Mouse (Mus musculus): ENCODE data around the gene Gm10663. TPM values are rescaled to one million over a fixed set of nuclear protein-coding genes. Genes with fewer than 3 reads are reported as not detected.

The Gm10663 gene
- polyA plus RNA-seq, 1 experiment from 2014 or later: not detected

DNA sequence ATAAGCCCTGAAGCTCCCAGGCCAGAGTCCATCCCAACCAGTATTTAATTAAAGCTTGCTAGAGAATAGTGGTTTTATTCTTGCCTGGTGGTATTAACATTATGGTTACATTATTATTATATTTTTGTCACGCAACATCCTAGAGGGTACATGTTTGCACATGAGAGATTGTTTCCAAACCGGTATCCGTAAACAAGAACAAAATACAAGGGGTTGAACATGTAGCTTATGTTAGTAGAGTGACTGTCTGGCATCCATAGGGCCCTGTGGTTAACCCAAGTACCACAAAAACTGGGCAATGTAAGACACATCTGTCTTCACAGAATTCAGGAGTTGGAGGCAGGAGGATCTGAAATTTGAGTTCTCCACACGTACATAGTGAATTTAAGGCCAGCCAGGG, 7.8 kb upstream of the Gm10663 start:
- H3K4me1 ChIP-seq (ENCODE audit: control insufficient read depth, insufficient read depth, low read length): no peaks in the 10 kb centered on the region
- no peaks in the 10 kb centered on the region for H3K27me3 ChIP-seq (ENCODE audit: control insufficient read depth, insufficient read depth, low read length)
- ATAC-seq (replicated peaks; ENCODE audit: insufficient number of reproducible peaks, low FRiP score, low TSS enrichment): no peak
- H3K9ac ChIP-seq (ENCODE audit: low read depth, low read length): no peak overlapping the region
- no peaks in the 10 kb centered on the region for H3K36me3 ChIP-seq (ENCODE audit: control insufficient read depth, insufficient read depth, low read length)
- H3K4me2 ChIP-seq: no peak overlapping the region
- WGBS (ENCODE audit: insufficient replicate concordance): 93% methylated on average over 4 of the region's 4 CpGs
- no peaks in the 10 kb centered on the region for H3K9me3 ChIP-seq (replicated peaks; ENCODE audit: control insufficient read depth, low read length)
- H3K27ac ChIP-seq (ENCODE audit: low read depth, low read length): no peak overlapping the region
- H3K4me3 ChIP-seq (ENCODE audit: low read depth, low read length): no peak overlapping the region

DNA sequence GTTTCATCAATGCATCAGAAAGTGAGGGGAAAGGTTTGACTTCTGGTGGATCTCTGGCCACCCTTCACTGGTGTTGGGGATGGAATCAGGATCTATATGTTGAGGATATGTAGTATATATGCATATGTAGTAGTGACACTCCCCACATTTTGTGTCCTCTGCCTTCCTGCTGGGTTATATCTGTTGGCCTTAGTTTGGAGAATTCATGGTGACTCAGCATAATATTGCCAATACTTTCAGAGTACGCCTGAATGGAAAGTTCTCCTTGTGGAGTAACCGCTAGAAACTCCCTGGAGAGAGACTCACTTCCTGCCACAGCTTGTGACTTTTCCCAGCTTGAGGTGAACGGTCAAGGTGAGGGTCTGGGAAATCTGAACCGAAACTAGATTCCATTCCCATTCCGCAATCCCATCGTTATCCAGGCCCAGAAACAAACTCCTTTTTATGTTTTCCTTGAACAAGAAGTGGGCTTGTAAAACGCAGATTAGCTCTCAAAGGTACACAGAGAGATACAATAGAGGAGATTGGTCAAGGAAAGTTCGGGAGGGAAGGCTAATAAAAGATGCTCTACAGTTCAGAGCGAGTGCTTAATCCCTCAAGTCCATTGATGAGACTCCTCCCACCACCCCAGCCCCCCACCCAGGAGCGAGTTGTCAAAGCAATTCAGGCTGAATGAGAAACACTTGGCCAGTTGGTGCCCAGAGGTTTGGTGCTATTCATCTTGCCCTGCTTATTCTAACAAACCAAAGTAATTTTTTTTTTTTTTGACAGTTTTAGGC, 7.0 kb upstream of the Gm10663 start:
- H3K9ac ChIP-seq (ENCODE audit: low read depth, low read length): no peak overlapping the region
- no peaks in the 10 kb centered on the region for H3K27me3 ChIP-seq (ENCODE audit: control insufficient read depth, insufficient read depth, low read length)

DNA sequence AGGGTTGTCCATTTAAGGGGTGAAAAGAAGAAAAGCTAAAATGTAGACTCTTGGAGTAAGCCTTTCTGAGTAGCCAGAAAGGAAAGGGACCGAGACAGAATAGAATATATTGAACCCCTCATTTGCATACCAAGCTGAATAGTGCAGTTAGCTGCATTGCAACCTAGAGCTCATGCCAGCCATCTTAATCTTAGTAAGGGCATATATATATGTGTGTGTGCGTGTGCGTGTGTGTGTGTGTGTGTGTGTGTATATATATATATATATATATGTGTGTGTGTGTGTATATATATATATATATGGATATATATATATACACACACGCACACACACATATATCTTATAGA, 6.4 kb upstream of the Gm10663 start:
- Histone ChIP-seq H3K27me3 (ENCODE audit: control insufficient read depth, insufficient read depth, low read length) (no peaks in the 10 kb centered on the region), H3K9ac (ENCODE audit: low read depth, low read length) (no peak overlapping the region), H3K36me3 (ENCODE audit: control insufficient read depth, insufficient read depth, low read length) (no peaks in the 10 kb centered on the region), H3K4me3 (ENCODE audit: low read depth, low read length) (no peak overlapping the region), H3K4me2 (no peak overlapping the region), H3K27ac (ENCODE audit: low read depth, low read length) (no peak overlapping the region), H3K4me1 (ENCODE audit: control insufficient read depth, insufficient read depth, low read length) (no peaks in the 10 kb centered on the region), H3K9me3 (replicated peaks; ENCODE audit: control insufficient read depth, low read length) (no peaks in the 10 kb centered on the region)
- ATAC-seq (replicated peaks; ENCODE audit: insufficient number of reproducible peaks, low FRiP score, low TSS enrichment): no peak
- 79% methylated on average over 4 of the region's 4 CpGs for WGBS (ENCODE audit: insufficient replicate concordance)

More for the DNA sequence above, 7.0 kb upstream of the Gm10663 start:
- H3K4me1 ChIP-seq (ENCODE audit: control insufficient read depth, insufficient read depth, low read length): no peaks in the 10 kb centered on the region
- H3K4me3 ChIP-seq (ENCODE audit: low read depth, low read length): no peak overlapping the region
- no peak overlapping the region for H3K27ac ChIP-seq (ENCODE audit: low read depth, low read length)
- no peak for ATAC-seq (replicated peaks; ENCODE audit: insufficient number of reproducible peaks, low FRiP score, low TSS enrichment)
- WGBS (ENCODE audit: insufficient replicate concordance): 54% methylated on average over 10 of the region's 10 CpGs
- no peak overlapping the region for H3K4me2 ChIP-seq
- no peaks in the 10 kb centered on the region for H3K9me3 ChIP-seq (replicated peaks; ENCODE audit: control insufficient read depth, low read length)
- no peaks in the 10 kb centered on the region for H3K36me3 ChIP-seq (ENCODE audit: control insufficient read depth, insufficient read depth, low read length)

DNA sequence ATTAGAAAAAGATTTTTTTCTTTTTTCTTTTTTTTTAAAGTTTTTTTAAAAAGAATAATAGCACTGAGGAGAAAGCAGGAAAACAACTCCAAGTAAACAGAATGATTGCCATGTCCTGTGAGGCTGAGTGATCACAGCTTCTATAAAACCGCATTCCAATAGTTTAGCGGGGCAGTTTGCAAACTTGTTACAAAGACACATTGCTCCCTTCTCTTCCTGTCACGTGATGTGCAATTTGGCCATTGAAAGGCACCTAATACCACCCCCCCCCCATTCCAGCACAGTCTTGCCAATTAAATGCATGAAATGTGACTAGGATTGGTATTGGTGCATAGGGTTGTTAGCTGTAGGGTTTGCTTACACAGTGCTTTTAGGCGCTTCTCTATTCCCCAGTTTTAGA, 3.8 kb upstream of the Gm10663 start:
- H3K9ac ChIP-seq (ENCODE audit: low read depth, low read length): no peak overlapping the region
- 82% methylated on average over 4 of the region's 4 CpGs for WGBS (ENCODE audit: insufficient replicate concordance)
- H3K4me1 ChIP-seq (ENCODE audit: control insufficient read depth, insufficient read depth, low read length): no peaks in the 10 kb centered on the region
- H3K27ac ChIP-seq (ENCODE audit: low read depth, low read length): no peak overlapping the region
- no peaks in the 10 kb centered on the region for H3K36me3 ChIP-seq (ENCODE audit: control insufficient read depth, insufficient read depth, low read length)
- H3K4me3 ChIP-seq (ENCODE audit: low read depth, low read length): no peak overlapping the region
- no peaks in the 10 kb centered on the region for H3K9me3 ChIP-seq (replicated peaks; ENCODE audit: control insufficient read depth, low read length)
- no peak for ATAC-seq (replicated peaks; ENCODE audit: insufficient number of reproducible peaks, low FRiP score, low TSS enrichment)
- no peaks in the 10 kb centered on the region for H3K27me3 ChIP-seq (ENCODE audit: control insufficient read depth, insufficient read depth, low read length)
- no peak overlapping the region for H3K4me2 ChIP-seq

DNA sequence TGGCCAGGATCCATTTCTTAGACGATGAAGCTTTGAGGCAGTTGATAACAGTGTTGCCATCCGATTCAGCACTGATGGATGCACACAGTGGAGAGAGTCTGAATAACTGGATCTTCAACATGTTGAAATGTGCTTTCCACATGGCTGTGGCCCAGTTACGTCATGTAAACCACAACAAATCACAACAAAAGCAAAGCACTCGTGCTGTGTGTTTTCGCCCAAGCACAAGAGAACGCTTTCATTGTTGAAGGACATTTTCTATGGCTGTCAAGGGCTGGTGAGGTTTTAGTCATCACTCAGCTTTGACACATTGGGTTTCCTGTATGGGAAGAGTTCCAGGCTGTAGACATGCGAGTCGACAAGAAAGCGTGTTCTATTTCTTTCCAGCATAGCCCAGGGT, 5.9 kb downstream of the Gm10663 start:
- Histone ChIP-seq H3K27me3 (ENCODE audit: control insufficient read depth, insufficient read depth, low read length) (no peaks in the 10 kb centered on the region), H3K4me1 (ENCODE audit: control insufficient read depth, insufficient read depth, low read length) (no peaks in the 10 kb centered on the region), H3K36me3 (ENCODE audit: control insufficient read depth, insufficient read depth, low read length) (no peaks in the 10 kb centered on the region), H3K9me3 (replicated peaks; ENCODE audit: control insufficient read depth, low read length) (no peaks in the 10 kb centered on the region), H3K27ac (ENCODE audit: low read depth, low read length) (no peak overlapping the region), H3K4me2 (no peak overlapping the region), H3K9ac (ENCODE audit: low read depth, low read length) (no peak overlapping the region), H3K4me3 (ENCODE audit: low read depth, low read length) (no peak overlapping the region)
- ATAC-seq (replicated peaks; ENCODE audit: insufficient number of reproducible peaks, low FRiP score, low TSS enrichment): no peak
- WGBS (ENCODE audit: insufficient replicate concordance): 64% methylated on average over 9 of the region's 9 CpGs

DNA sequence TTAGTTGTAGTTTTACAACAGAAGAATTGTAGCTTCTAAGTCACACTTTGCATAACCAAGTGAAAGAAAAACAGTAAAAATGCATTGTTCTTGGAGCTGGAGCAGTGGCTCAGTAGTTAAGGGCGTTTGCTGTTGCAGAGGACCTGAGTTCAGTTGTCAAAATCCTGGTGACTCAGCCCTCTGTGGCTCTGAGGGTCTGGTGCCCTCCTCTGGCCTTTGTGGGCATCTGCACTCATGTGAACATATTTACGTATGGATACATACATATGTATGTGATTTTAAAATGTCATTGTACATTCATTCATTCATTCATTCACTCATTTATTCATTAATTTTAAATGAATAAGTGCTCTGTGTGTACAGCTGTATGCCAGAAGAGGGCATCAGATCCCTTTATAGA, 10.8 kb downstream of the Gm10663 start:
- Histone ChIP-seq H3K9ac (ENCODE audit: low read depth, low read length) (no peak overlapping the region), H3K4me1 (ENCODE audit: control insufficient read depth, insufficient read depth, low read length) (no peaks in the 10 kb centered on the region), H3K27ac (ENCODE audit: low read depth, low read length) (no peak overlapping the region), H3K9me3 (replicated peaks; ENCODE audit: control insufficient read depth, low read length) (no peaks in the 10 kb centered on the region), H3K27me3 (ENCODE audit: control insufficient read depth, insufficient read depth, low read length) (no peaks in the 10 kb centered on the region), H3K4me3 (ENCODE audit: low read depth, low read length) (no peak overlapping the region), H3K36me3 (ENCODE audit: control insufficient read depth, insufficient read depth, low read length) (no peaks in the 10 kb centered on the region), H3K4me2 (no peak overlapping the region)
- WGBS (ENCODE audit: insufficient replicate concordance): 77% methylated on average over 2 of the region's 2 CpGs
- ATAC-seq (replicated peaks; ENCODE audit: insufficient number of reproducible peaks, low FRiP score, low TSS enrichment): no peak

DNA sequence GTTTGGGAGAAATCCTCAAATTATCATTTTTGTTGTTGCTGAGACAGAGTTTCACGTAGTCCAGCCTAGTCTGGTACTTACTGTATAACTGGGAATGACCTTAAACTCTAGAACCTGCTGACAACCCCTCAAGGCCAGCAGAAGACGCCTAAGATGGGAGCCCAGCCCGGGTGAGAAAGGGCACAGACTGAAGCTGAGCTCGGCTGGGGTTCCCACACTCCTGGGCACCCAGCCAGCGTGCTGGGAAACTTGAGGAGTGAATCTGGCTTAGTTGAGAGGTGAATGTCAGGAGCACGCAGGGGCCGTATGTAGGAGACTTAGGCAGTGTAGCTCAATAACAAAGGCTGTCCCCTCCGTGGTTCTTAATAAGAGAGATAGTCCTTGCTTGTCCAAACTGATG, 12.9 kb downstream of the Gm10663 start:
- 58% methylated on average over 8 of the region's 8 CpGs for WGBS (ENCODE audit: insufficient replicate concordance)

DNA sequence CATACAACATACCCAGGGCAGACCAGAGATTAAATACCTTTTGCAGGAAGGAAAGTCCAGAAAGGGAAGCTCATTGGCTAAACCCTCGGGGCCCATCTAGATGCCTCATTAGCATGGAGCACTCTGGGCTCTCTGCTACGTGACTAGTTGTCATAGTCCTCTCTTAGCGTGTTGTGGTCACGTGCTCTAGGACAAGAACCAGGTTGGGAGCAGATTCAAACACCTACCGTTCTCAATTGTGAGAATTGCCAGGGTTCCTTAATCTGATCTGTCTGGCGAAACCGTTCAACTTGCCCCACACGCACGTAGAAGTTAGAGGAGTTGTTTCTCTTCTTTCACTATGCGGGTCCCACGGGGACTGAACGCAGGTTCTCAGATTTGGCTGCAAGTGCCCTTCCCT, 13.3 kb downstream of the Gm10663 start:
- Histone ChIP-seq H3K36me3 (ENCODE audit: control insufficient read depth, insufficient read depth, low read length) (no peaks in the 10 kb centered on the region), H3K27me3 (ENCODE audit: control insufficient read depth, insufficient read depth, low read length) (no peaks in the 10 kb centered on the region), H3K4me1 (ENCODE audit: control insufficient read depth, insufficient read depth, low read length) (no peaks in the 10 kb centered on the region), H3K4me3 (ENCODE audit: low read depth, low read length) (no peak overlapping the region), H3K27ac (ENCODE audit: low read depth, low read length) (no peak overlapping the region), H3K4me2 (no peak overlapping the region), H3K9me3 (replicated peaks; ENCODE audit: control insufficient read depth, low read length) (no peaks in the 10 kb centered on the region), H3K9ac (ENCODE audit: low read depth, low read length) (no peak overlapping the region)
- WGBS (ENCODE audit: insufficient replicate concordance): 85% methylated on average over 12 of the region's 12 CpGs
- no peak for ATAC-seq (replicated peaks; ENCODE audit: insufficient number of reproducible peaks, low FRiP score, low TSS enrichment)

More for the DNA sequence above, 12.9 kb downstream of the Gm10663 start:
- no peak overlapping the region for H3K4me2 ChIP-seq
- no peak overlapping the region for H3K4me3 ChIP-seq (ENCODE audit: low read depth, low read length)
- no peak overlapping the region for H3K9ac ChIP-seq (ENCODE audit: low read depth, low read length)
- H3K27me3 ChIP-seq (ENCODE audit: control insufficient read depth, insufficient read depth, low read length): no peaks in the 10 kb centered on the region
- no peaks in the 10 kb centered on the region for H3K4me1 ChIP-seq (ENCODE audit: control insufficient read depth, insufficient read depth, low read length)
- H3K9me3 ChIP-seq (replicated peaks; ENCODE audit: control insufficient read depth, low read length): no peaks in the 10 kb centered on the region
- H3K27ac ChIP-seq (ENCODE audit: low read depth, low read length): no peak overlapping the region
- H3K36me3 ChIP-seq (ENCODE audit: control insufficient read depth, insufficient read depth, low read length): no peaks in the 10 kb centered on the region
- ATAC-seq (replicated peaks; ENCODE audit: insufficient number of reproducible peaks, low FRiP score, low TSS enrichment): no peak

DNA sequence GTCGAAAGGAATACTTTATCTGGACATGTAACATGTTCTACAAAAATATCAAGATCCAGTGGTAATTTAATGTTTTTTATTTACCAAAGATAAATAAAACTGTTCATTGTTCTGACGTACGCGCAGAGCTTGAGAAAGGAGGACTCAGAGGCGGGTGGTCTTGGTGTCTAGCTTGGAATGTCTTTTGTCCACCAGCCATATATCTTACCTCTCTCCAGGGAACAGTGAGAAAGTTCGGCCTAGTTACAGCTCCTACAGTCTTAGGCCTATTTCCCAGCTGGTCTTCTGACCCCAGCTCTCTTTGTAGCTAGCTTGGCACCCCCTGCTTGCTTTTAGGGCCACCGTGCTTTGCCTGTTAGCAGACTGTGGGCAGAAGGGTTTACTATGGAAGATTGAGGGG, 14.9 kb downstream of the Gm10663 start:
- no peaks in the 10 kb centered on the region for H3K4me1 ChIP-seq (ENCODE audit: control insufficient read depth, insufficient read depth, low read length)
- no peak overlapping the region for H3K9ac ChIP-seq (ENCODE audit: low read depth, low read length)
- H3K4me2 ChIP-seq: no peak overlapping the region
- 78% methylated on average over 7 of the region's 7 CpGs for WGBS (ENCODE audit: insufficient replicate concordance)
- no peak overlapping the region for H3K4me3 ChIP-seq (ENCODE audit: low read depth, low read length)
- no peaks in the 10 kb centered on the region for H3K27me3 ChIP-seq (ENCODE audit: control insufficient read depth, insufficient read depth, low read length)
- no peak overlapping the region for H3K27ac ChIP-seq (ENCODE audit: low read depth, low read length)
- H3K9me3 ChIP-seq (replicated peaks; ENCODE audit: control insufficient read depth, low read length): no peaks in the 10 kb centered on the region
- no peak for ATAC-seq (replicated peaks; ENCODE audit: insufficient number of reproducible peaks, low FRiP score, low TSS enrichment)
- H3K36me3 ChIP-seq (ENCODE audit: control insufficient read depth, insufficient read depth, low read length): no peaks in the 10 kb centered on the region
